Mouse (Mus musculus) forebrain, embryonic 11.5 days (tissue): ENCODE data around the gene Kcnk2. TPM values are rescaled to one million over a fixed set of nuclear protein-coding genes. Genes with fewer than 3 reads are reported as not detected.

Experiments
- ATAC-seq: fragments of 200-750 bp; cut with Nextera tagmentation; replicated peaks from 2 replicates; pipeline ENCODE4 v1.8.0; 2017; ENCODE audit warnings: moderate TSS enrichment; ENCODE audit not compliant: low FRiP score
- DNase-seq: peaks from one replicate; pipeline ENCODE4 v3.0.0-alpha.2; 2017; ENCODE audit warnings: low spot score
- H3K27ac ChIP-seq: fragments of 300-500 bp; sonication (generic); 2 replicates; pipeline ENCODE4 v1.5.1; 2014; ENCODE audit warnings: low read depth, low read length
- H3K27me3 ChIP-seq: fragments of 300-500 bp; sonication (generic); 2 replicates; pipeline ENCODE4 v1.6.1; 2014; ENCODE audit warnings: mild to moderate bottlenecking, low read length, mixed read lengths; ENCODE audit not compliant: control insufficient read depth, insufficient read depth
- H3K36me3 ChIP-seq: fragments of 300-500 bp; sonication (generic); 2 replicates; pipeline ENCODE4 v1.6.1; 2014; ENCODE audit warnings: mild to moderate bottlenecking, low read length, moderate library complexity, mixed read lengths; ENCODE audit not compliant: control insufficient read depth, insufficient read depth
- H3K4me1 ChIP-seq: fragments of 300-500 bp; sonication (generic); replicated peaks from 2 replicates; pipeline ENCODE4 v1.6.1; 2014; ENCODE audit warnings: low read length, mixed read lengths; ENCODE audit not compliant: control insufficient read depth, insufficient read depth
- H3K4me2 ChIP-seq: fragments of 300-500 bp; sonication (generic); 2 replicates; pipeline ENCODE4 v1.6.1; 2014; ENCODE audit warnings: low read depth, mild to moderate bottlenecking, low read length, moderate library complexity, mixed read lengths; ENCODE audit not compliant: severe bottlenecking
- H3K4me3 ChIP-seq: fragments of 300-500 bp; sonication (generic); 2 replicates; pipeline ENCODE4 v1.5.1; 2014; ENCODE audit warnings: low read depth, low read length
- H3K9ac ChIP-seq: fragments of 300-500 bp; sonication (generic); 2 replicates; pipeline ENCODE4 v1.6.1; 2014; ENCODE audit warnings: low read length
- H3K9me3 ChIP-seq: fragments of 300-500 bp; sonication (generic); 2 replicates; pipeline ENCODE4 v1.6.1; 2016; ENCODE audit warnings: low read length, mixed read lengths; ENCODE audit not compliant: control insufficient read depth
- WGBS: fragments of 180-500 bp; shearing (Covaris S2); extraction: QIAGEN DNeasy Blood & Tissue Kit; methylation state at CpG from one replicate; pipeline ENCODE4 v1.1.7; 2014; 5-methylcytosine and 5-hydroxymethylcytosine counted together
- polyA plus RNA-seq: library from polyadenylated mRNA; unstranded; fragments of >200 nt; fragmentation: Nextera tagmentation; extraction: Ambion mirVana; gene quantifications from 2 replicates; pipeline ENCODE4 v1.2.1, GENCODE M21; 2014

The Kcnk2 gene
- polyA plus RNA-seq, 1 experiment from 2014 or later: 6.5 TPM

- H3K4me2 ChIP-seq: no peak overlapping the region
- no peak for ATAC-seq
- no peak overlapping the region for H3K27ac ChIP-seq
- no peaks in the 10 kb centered on the region for H3K36me3 ChIP-seq
- WGBS: 55% methylated on average over 2 of the region's 2 CpGs
- H3K4me1 ChIP-seq: no peaks in the 10 kb centered on the region
- H3K27me3 ChIP-seq: no peaks in the 10 kb centered on the region
- no peak for DNase-seq
- no peaks in the 10 kb centered on the region for H3K9me3 ChIP-seq
- no peak overlapping the region for H3K4me3 ChIP-seq
- H3K9ac ChIP-seq: no peak overlapping the region
Observed at GRCm38 (mm10) chr1:189315896-189316295, 86.2 kb downstream of the Kcnk2 start.

GRCm38 (mm10) chr1:189314495-189314894 lies 87.6 kb downstream of the Kcnk2 start:
- no peaks in the 10 kb centered on the region for H3K9me3 ChIP-seq
- 79% methylated on average over 6 of the region's 6 CpGs for WGBS
- no peaks in the 10 kb centered on the region for H3K36me3 ChIP-seq
- no peaks in the 10 kb centered on the region for H3K4me1 ChIP-seq
- ATAC-seq (no peak), DNase-seq (no peak)
- H3K27ac ChIP-seq: no peak overlapping the region
- H3K27me3 ChIP-seq: no peaks in the 10 kb centered on the region
- no peak overlapping the region for H3K9ac ChIP-seq
- no peak overlapping the region for H3K4me3 ChIP-seq
- H3K4me2 ChIP-seq: no peak overlapping the region

- Histone ChIP-seq H3K4me2 (no peak overlapping the region), H3K27ac (no peak overlapping the region), H3K4me1 (no peaks in the 10 kb centered on the region), H3K27me3 (no peaks in the 10 kb centered on the region), H3K9ac (no peak overlapping the region), H3K36me3 (no peaks in the 10 kb centered on the region), H3K9me3 (no peaks in the 10 kb centered on the region), H3K4me3 (no peak overlapping the region)
- ATAC-seq (no peak), DNase-seq (no peak)
- 69% methylated on average over 7 of the region's 7 CpGs for WGBS
Observed at GRCm38 (mm10) chr1:189313750-189314149, 88.3 kb downstream of the Kcnk2 start.

GRCm38 (mm10) chr1:189310145-189310544 lies 91.9 kb downstream of the Kcnk2 start:
- no peaks in the 10 kb centered on the region for H3K9me3 ChIP-seq
- H3K4me2 ChIP-seq: no peak overlapping the region
- no peaks in the 10 kb centered on the region for H3K36me3 ChIP-seq
- no peak overlapping the region for H3K4me3 ChIP-seq
- 75% methylated on average over 2 of the region's 2 CpGs for WGBS
- no peak overlapping the region for H3K27ac ChIP-seq
- H3K27me3 ChIP-seq: no peaks in the 10 kb centered on the region
- ATAC-seq: no peak
- no peak for DNase-seq
- no peak overlapping the region for H3K9ac ChIP-seq
- no peaks in the 10 kb centered on the region for H3K4me1 ChIP-seq

- Histone ChIP-seq H3K9me3 (no peaks in the 10 kb centered on the region), H3K36me3 (no peaks in the 10 kb centered on the region), H3K4me3 (no peak overlapping the region), H3K9ac (no peak overlapping the region), H3K4me2 (no peak overlapping the region), H3K27me3 (no peaks in the 10 kb centered on the region), H3K4me1 (no peaks in the 10 kb centered on the region), H3K27ac (no peak overlapping the region)
- ATAC-seq (peak; percentile 55; the same call in 1 of the 2 replicates), DNase-seq (no peak)
- 75% methylated on average over 8 of the region's 8 CpGs for WGBS
Observed at GRCm38 (mm10) chr1:189304988-189305522, 97.0 kb downstream of the Kcnk2 start.

GRCm38 (mm10) chr1:189303001-189303400 lies 99.1 kb downstream of the Kcnk2 start:
- Histone ChIP-seq H3K4me1 (no peaks in the 10 kb centered on the region), H3K4me2 (no peak overlapping the region), H3K27ac (no peak overlapping the region), H3K4me3 (no peak overlapping the region), H3K27me3 (no peaks in the 10 kb centered on the region), H3K36me3 (no peaks in the 10 kb centered on the region), H3K9ac (no peak overlapping the region), H3K9me3 (no peaks in the 10 kb centered on the region)
- DNase-seq (no peak), ATAC-seq (no peak)
- WGBS: 85% methylated on average over 3 of the region's 3 CpGs

- no peak overlapping the region for H3K4me2 ChIP-seq
- no peaks in the 10 kb centered on the region for H3K9me3 ChIP-seq
- no peak overlapping the region for H3K27ac ChIP-seq
- no peak for DNase-seq
- WGBS: 88% methylated on average over 12 of the region's 12 CpGs
- ATAC-seq: no peak
- H3K36me3 ChIP-seq: no peaks in the 10 kb centered on the region
- H3K27me3 ChIP-seq: no peaks in the 10 kb centered on the region
- no peak overlapping the region for H3K9ac ChIP-seq
- no peak overlapping the region for H3K4me3 ChIP-seq
- H3K4me1 ChIP-seq: no peaks in the 10 kb centered on the region
Observed at GRCm38 (mm10) chr1:189293679-189294406, 108.2 kb downstream of the Kcnk2 start.

GRCm38 (mm10) chr1:189290885-189291284 lies 111.2 kb downstream of the Kcnk2 start:
- Histone ChIP-seq H3K9ac (no peak overlapping the region), H3K4me2 (no peak overlapping the region), H3K27me3 (no peaks in the 10 kb centered on the region), H3K36me3 (no peaks in the 10 kb centered on the region), H3K27ac (no peak overlapping the region), H3K9me3 (no peaks in the 10 kb centered on the region), H3K4me1 (no peaks in the 10 kb centered on the region), H3K4me3 (no peak overlapping the region)
- 69% methylated on average over 3 of the region's 3 CpGs for WGBS
- DNase-seq: no peak
- no peak for ATAC-seq

GRCm38 (mm10) chr1:189288948-189289347 lies 113.1 kb downstream of the Kcnk2 start:
- no peak overlapping the region for H3K9ac ChIP-seq
- DNase-seq: no peak
- no peak for ATAC-seq
- no peaks in the 10 kb centered on the region for H3K9me3 ChIP-seq
- no peaks in the 10 kb centered on the region for H3K4me1 ChIP-seq
- no peak overlapping the region for H3K4me3 ChIP-seq
- 95% methylated on average over 8 of the region's 8 CpGs for WGBS
- no peaks in the 10 kb centered on the region for H3K27me3 ChIP-seq
- no peaks in the 10 kb centered on the region for H3K36me3 ChIP-seq
- H3K27ac ChIP-seq: no peak overlapping the region
- no peak overlapping the region for H3K4me2 ChIP-seq
